Mouse (Mus musculus) stomach, postnatal 0 days (tissue): ENCODE results near the gene Lyrm2.

Source experiments
- CTCF ChIP-seq: IDR thresholded peaks from 2 replicates; pipeline ENCODE4 v1.5.1; 2016; ENCODE audit warnings: antibody characterized with exemption, low read depth, mild to moderate bottlenecking, moderate library complexity
- EP300 ChIP-seq: optimal IDR thresholded peaks from 2 replicates; pipeline ENCODE3; 2016; ENCODE audit warnings: antibody characterized with exemption

- TF ChIP-seq EP300 = no peak
- no peak for TF ChIP-seq CTCF
Measured at GRCm38 (mm10) chr4:32750711-32751110, 49.3 kb upstream of the Lyrm2 start.
